Mouse (Mus musculus) forebrain, embryonic 16.5 days (tissue): Measurements from ENCODE around the gene Nrp2. TPM values are rescaled to one million over a fixed set of nuclear protein-coding genes. Genes with fewer than 3 reads are reported as not detected.

Experiments used
- ATAC-seq: fragments of 200-750 bp; cut with Nextera tagmentation; 2 replicates; pipeline ENCODE4 v1.8.0; 2017; ENCODE audit warnings: mild to moderate bottlenecking, moderate library complexity
- H3K27ac ChIP-seq: fragments of 300-500 bp; sonication (generic); 2 replicates; pipeline ENCODE4 v1.5.1; 2014; ENCODE audit warnings: low read length, control low read depth
- H3K27me3 ChIP-seq: fragments of 300-500 bp; sonication (generic); replicated peaks from 2 replicates; pipeline ENCODE4 v1.6.1; 2014; ENCODE audit warnings: low read length; ENCODE audit not compliant: control insufficient read depth, insufficient read depth
- H3K36me3 ChIP-seq: fragments of 300-500 bp; sonication (generic); 2 replicates; pipeline ENCODE4 v1.6.1; 2014; ENCODE audit not compliant: control insufficient read depth, insufficient read depth
- H3K4me1 ChIP-seq: fragments of 300-500 bp; sonication (generic); replicated peaks from 2 replicates; pipeline ENCODE4 v1.6.1; 2014; ENCODE audit warnings: low read length; ENCODE audit not compliant: control insufficient read depth, insufficient read depth
- H3K4me2 ChIP-seq: fragments of 300-500 bp; sonication (generic); 2 replicates; pipeline ENCODE4 v1.6.1; 2014; ENCODE audit warnings: mild to moderate bottlenecking, low read length, control low read depth
- H3K4me3 ChIP-seq: fragments of 300-500 bp; sonication (generic); replicated peaks from 2 replicates; pipeline ENCODE4 v1.5.1; 2014; ENCODE audit warnings: mild to moderate bottlenecking, low read length, control low read depth
- H3K9ac ChIP-seq: fragments of 300-500 bp; sonication (generic); replicated peaks from 2 replicates; pipeline ENCODE4 v1.6.1; 2014; ENCODE audit warnings: low read depth, low read length, control low read depth
- H3K9me3 ChIP-seq: fragments of 300-500 bp; sonication (generic); 2 replicates; pipeline ENCODE4 v1.6.1; 2016; ENCODE audit warnings: low read length; ENCODE audit not compliant: control insufficient read depth
- WGBS: fragments of 180-500 bp; shearing (Covaris S2); extraction: QIAGEN DNeasy Blood & Tissue Kit; methylation state at CpG from one replicate; pipeline ENCODE4 v1.1.7; 2014; 5-methylcytosine and 5-hydroxymethylcytosine counted together
- polyA plus RNA-seq: library from polyadenylated mRNA; unstranded; fragments of >200 nt; fragmentation: Nextera tagmentation; extraction: Ambion mirVana; gene quantifications from 2 replicates; pipeline ENCODE4 v1.2.1, GENCODE M21; 2015

Nrp2 gene
- polyA plus RNA-seq, 1 experiment from 2014 or later, result 43.9 TPM

DNA sequence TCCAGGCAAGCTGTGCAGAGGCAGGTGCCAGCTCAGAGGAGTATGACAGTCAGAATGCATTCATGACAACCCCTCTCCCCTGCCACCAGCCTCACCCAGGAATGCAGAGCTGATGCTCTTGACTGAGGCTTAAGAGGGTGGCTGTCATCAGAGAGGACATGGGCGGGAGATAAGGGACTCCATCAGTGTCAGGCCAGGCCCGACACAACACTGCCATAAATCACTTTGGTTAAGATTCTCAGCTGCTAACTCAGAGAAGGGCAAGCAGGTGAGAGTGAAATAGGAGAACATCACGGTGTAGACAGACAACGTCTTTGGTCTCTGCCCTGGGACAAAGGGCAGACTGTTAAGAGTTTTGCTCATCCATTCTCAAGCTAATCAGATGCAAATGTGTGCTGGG lies 125.1 kb downstream of the Nrp2 start:
- ATAC-seq, result no peak
- H3K4me3 ChIP-seq, result no peak overlapping the region
- no peak overlapping the region for H3K4me2 ChIP-seq
- no peaks in the 10 kb centered on the region for H3K4me1 ChIP-seq
- no peaks in the 10 kb centered on the region for H3K36me3 ChIP-seq
- 72% methylated on average over 4 of the region's 4 CpGs for WGBS
- H3K27me3 ChIP-seq, result no peaks in the 10 kb centered on the region
- no peak overlapping the region for H3K9ac ChIP-seq
- H3K27ac ChIP-seq, result no peak overlapping the region
- H3K9me3 ChIP-seq, result no peaks in the 10 kb centered on the region

DNA sequence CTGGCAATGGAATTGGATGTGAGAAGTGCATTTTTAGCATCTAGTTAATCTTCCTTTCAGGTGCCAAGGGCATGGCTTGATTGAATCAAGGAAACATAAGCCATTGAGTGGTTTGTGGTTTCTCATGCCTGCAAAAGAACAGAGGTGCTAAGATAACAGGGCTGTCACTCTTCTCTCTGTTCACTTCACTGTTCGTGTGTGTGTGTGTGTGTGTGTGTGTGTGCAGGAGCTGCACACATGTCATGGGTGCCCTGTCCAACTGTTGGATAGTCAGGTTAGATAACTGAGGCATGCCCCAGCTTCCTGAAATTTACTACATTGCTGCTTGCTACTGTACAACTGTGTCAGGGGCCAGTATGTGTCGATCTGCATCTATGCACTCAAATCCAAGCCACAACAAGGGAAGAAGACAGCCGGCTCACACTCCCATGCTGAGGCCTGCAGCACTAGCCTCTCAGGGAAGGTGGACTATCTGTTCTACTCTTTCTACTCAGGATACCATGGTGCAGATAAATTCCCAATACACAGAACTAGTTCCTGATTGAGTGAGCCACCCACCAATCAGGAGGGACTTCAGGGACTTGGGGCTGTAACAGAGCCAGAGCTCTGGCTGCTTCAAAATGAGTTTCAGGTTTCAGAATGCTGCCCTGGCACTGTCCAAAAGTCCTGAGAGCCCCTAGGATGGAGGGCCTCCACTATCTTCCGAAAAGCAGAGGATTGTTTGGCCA lies 126.8 kb downstream of the Nrp2 start:
- H3K36me3 ChIP-seq, result no peaks in the 10 kb centered on the region
- no peaks in the 10 kb centered on the region for H3K4me1 ChIP-seq
- 77% methylated on average over 4 of the region's 4 CpGs for WGBS
- H3K9me3 ChIP-seq, result no peaks in the 10 kb centered on the region
- no peaks in the 10 kb centered on the region for H3K27me3 ChIP-seq
- H3K9ac ChIP-seq, result no peak overlapping the region
- no peak for ATAC-seq
- no peak overlapping the region for H3K4me2 ChIP-seq
- no peak overlapping the region for H3K4me3 ChIP-seq
- no peak overlapping the region for H3K27ac ChIP-seq

DNA sequence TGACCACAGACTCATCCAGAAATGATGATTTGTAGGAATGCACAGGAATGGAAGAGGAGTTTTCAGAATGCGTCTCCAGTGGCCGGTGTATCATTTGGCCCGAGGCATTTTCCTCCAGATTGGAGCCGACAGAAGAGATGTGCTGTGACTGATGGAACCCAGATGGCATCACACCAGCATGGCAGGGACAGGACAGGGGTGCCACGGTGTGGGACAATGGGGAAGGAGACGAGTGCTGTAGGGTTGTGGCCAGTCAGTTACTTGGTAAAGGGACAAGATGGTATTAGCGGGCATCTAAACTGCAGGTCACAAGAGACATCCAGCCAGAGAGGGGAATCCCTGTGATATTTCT lies 127.3 kb downstream of the Nrp2 start:
- no peaks in the 10 kb centered on the region for H3K36me3 ChIP-seq
- no peak overlapping the region for H3K9ac ChIP-seq
- H3K4me1 ChIP-seq, result no peaks in the 10 kb centered on the region
- no peak overlapping the region for H3K27ac ChIP-seq
- ATAC-seq, result no peak
- WGBS, result 82% methylated on average over 7 of the region's 7 CpGs
- H3K4me2 ChIP-seq, result no peak overlapping the region
- no peak overlapping the region for H3K4me3 ChIP-seq
- no peaks in the 10 kb centered on the region for H3K27me3 ChIP-seq
- H3K9me3 ChIP-seq, result no peaks in the 10 kb centered on the region

DNA sequence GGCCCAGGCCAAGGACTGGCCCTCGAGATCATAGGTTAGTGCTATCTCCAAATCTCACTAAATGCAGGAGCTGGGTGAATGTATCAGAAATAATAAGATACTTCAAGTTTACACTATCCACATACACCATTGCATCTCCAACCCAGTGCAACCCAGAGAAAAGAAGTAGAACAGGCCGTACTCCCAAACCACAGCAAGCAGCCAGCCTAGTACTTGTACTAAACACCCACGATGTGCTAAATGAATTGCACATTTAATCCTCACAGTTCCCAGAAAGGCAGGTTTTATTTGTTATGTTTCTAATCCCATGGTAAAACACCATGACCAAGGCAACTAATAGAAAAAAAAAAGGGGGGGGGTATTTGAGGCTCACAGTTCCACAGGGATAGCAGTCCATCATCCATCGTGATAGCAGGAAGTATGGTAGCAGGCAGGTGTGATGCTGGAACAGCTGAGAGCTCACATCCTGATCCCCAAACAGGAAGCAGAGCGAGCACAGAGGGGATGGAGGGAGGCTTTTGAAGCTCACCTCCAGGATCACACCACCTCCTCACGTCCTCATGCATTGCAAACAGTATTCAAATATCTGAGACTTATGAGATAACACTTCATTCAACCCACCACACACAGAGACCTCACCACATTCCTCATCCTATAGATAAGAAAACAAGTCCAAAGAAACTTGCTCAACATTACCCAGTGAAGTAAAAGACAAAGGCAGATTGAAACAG lies 128.8 kb downstream of the Nrp2 start:
- no peak for ATAC-seq
- H3K4me2 ChIP-seq, result no peak overlapping the region
- no peaks in the 10 kb centered on the region for H3K4me1 ChIP-seq
- H3K36me3 ChIP-seq, result no peaks in the 10 kb centered on the region
- H3K4me3 ChIP-seq, result no peak overlapping the region
- no peak overlapping the region for H3K27ac ChIP-seq
- H3K9ac ChIP-seq, result no peak overlapping the region
- WGBS, result 84% methylated on average over 6 of the region's 6 CpGs
- H3K9me3 ChIP-seq, result no peaks in the 10 kb centered on the region
- no peaks in the 10 kb centered on the region for H3K27me3 ChIP-seq

DNA sequence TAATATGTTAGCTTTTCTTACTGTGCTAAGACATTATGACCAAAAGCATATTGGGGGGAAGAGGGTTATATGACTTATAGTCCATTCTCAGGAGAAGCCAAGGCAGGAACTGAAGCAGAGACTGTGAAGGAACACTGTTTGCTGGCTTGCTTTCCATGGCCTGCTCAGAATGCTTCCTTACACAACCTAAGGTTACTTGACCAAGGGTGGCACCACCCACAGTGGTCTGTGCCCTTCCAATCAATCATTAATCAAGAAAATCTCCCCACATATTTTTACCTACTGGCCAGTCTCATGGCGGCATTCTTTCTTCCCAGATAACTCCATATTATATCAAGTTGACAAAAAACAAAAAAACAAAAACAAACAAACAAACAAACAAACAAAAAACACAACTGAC lies 130.3 kb downstream of the Nrp2 start:
- Histone ChIP-seq H3K4me2 (no peak overlapping the region), H3K27ac (no peak overlapping the region), H3K36me3 (no peaks in the 10 kb centered on the region), H3K9ac (no peak overlapping the region), H3K4me1 (no peaks in the 10 kb centered on the region), H3K27me3 (no peaks in the 10 kb centered on the region), H3K9me3 (no peaks in the 10 kb centered on the region), H3K4me3 (no peak overlapping the region)
- 97% methylated on average over 1 of the region's 1 CpGs for WGBS
- no peak for ATAC-seq

DNA sequence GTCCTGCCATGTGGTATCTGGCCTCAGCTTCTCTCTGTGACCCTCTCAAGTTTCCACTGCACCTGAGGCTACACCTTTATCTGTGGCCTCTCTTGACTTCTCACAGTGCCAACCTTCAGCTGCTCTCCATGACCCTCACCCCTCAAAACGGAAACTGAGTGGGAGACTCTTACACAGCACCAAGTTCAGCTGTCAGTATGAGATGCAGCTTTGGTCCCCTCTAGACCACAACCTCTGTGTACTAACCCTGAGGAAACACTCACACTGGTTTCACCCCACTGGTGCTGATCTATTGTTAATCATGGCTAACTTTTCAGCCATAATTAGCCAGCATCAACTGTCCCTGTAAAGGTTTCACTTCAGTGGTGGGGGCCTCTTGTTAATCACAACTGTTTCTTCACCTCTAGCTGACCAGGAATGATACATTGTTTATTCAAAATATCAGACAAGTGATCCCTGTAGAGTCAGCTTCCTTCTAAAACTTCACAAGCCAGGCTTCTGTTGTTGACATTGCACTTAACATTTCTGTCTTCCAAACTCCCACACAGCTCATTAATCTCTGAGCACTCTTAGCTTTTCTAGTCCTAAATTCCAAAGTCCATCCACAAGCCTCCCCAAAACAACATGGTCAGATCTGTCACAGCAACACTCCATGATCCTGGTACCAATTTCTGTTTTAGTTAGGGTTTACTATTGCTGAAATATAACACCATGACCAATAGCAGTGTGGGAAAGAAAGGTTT lies 131.5 kb downstream of the Nrp2 start:
- ATAC-seq, result no peak
- Histone ChIP-seq H3K36me3 (no peaks in the 10 kb centered on the region), H3K4me1 (no peaks in the 10 kb centered on the region), H3K27ac (no peak overlapping the region), H3K4me2 (no peak overlapping the region), H3K27me3 (no peaks in the 10 kb centered on the region), H3K9me3 (no peaks in the 10 kb centered on the region), H3K9ac (no peak overlapping the region), H3K4me3 (no peak overlapping the region)
- 88% methylated on average over 1 of the region's 1 CpGs for WGBS

DNA sequence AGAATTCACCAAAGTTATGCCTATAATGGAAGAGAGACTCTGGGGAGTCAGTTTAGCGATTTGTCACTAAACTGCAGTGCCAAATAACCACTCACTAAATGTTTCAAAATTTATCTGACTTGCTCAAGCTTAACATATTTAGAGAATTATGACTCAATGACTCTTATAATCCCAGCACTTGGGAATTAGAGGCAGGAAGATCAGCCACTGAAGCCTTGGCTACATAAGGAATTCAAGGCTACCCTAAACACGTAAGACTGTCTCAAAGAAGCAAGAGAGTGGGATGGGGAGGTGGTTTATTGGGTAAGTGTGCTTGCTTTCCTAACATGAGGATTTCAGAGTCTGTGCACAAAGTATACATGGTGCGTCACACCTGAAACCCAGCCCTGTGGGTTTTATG lies 135.0 kb downstream of the Nrp2 start:
- no peaks in the 10 kb centered on the region for H3K9me3 ChIP-seq
- H3K27ac ChIP-seq, result no peak overlapping the region
- 91% methylated on average over 3 of the region's 3 CpGs for WGBS
- no peaks in the 10 kb centered on the region for H3K4me1 ChIP-seq
- H3K9ac ChIP-seq, result no peak overlapping the region
- no peaks in the 10 kb centered on the region for H3K27me3 ChIP-seq
- H3K36me3 ChIP-seq, result no peaks in the 10 kb centered on the region
- H3K4me3 ChIP-seq, result no peak overlapping the region
- no peak for ATAC-seq
- no peak overlapping the region for H3K4me2 ChIP-seq

DNA sequence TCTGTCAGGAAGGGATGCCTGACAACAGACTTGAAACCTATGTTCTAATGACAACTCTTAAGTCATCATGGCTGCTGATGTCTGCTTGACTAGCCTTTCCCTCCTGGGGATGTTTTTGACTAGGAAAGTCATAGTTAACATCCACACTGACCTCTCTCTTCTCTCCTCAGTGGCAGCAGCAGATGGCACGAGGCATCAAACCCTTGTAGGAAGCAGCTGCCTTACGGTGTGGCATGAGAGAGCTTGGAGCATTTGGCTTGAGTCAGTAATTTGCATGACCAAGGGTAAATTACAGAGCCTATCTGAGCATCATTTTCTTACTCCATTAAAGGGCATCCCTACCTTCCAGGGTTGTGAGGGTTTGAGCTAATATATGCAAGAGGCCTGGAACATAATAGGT lies 135.5 kb downstream of the Nrp2 start:
- H3K9ac ChIP-seq, result no peak overlapping the region
- H3K27ac ChIP-seq, result no peak overlapping the region
- no peak for ATAC-seq
- H3K4me3 ChIP-seq, result no peak overlapping the region
- H3K9me3 ChIP-seq, result no peaks in the 10 kb centered on the region
- no peaks in the 10 kb centered on the region for H3K36me3 ChIP-seq
- WGBS, result 48% methylated on average over 2 of the region's 2 CpGs
- no peak overlapping the region for H3K4me2 ChIP-seq
- no peaks in the 10 kb centered on the region for H3K4me1 ChIP-seq
- H3K27me3 ChIP-seq, result no peaks in the 10 kb centered on the region

DNA sequence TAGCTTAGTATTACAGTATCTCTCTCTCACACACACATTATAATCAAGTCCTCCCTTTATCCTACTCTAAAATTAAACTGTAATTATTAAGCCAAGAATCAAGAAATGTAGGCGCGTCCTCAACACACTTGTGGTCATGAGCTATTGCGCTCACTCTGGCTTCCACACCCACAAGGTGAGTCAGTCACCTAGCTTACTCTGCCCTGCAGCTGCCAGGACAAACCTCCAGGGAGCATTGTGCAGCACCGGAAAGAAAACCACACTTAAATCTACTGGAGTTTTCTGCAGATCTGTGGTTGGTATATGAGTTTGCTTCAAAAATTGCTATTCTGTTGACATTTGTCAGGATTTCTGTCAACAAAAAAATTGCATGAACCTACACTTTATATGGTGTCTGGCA lies 140.1 kb downstream of the Nrp2 start:
- no peaks in the 10 kb centered on the region for H3K9me3 ChIP-seq
- WGBS, result 96% methylated on average over 4 of the region's 4 CpGs
- H3K4me3 ChIP-seq, result no peak overlapping the region
- no peak overlapping the region for H3K9ac ChIP-seq
- ATAC-seq, result no peak
- H3K27ac ChIP-seq, result no peak overlapping the region
- no peak overlapping the region for H3K4me2 ChIP-seq
- H3K4me1 ChIP-seq, result no peaks in the 10 kb centered on the region
- H3K27me3 ChIP-seq, result no peaks in the 10 kb centered on the region
- no peaks in the 10 kb centered on the region for H3K36me3 ChIP-seq
